Mouse (Mus musculus) C2C12 (cell line): ENCODE measurements around the gene Tmem131l.

Experiments used
- CTCF ChIP-seq: IDR thresholded peaks from one replicate; pipeline ENCODE4 v1.5.1; 2011; ENCODE audit not compliant: control insufficient read depth, insufficient read depth, insufficient read length
- MAX ChIP-seq: IDR thresholded peaks from one replicate; pipeline ENCODE4 v1.6.1; 2011; ENCODE audit warnings: mild to moderate bottlenecking, control low read depth
- MYOG ChIP-seq: IDR thresholded peaks from one replicate; pipeline ENCODE4 v1.6.1; 2011; ENCODE audit not compliant: control insufficient read depth, insufficient read length; ENCODE audit errors: extremely low read depth
- USF1 ChIP-seq: IDR thresholded peaks from one replicate; pipeline ENCODE4 v1.6.1; 2011; ENCODE audit warnings: low read depth, mild to moderate bottlenecking, control low read depth, moderate library complexity

- TF ChIP-seq CTCF (no peak), MAX (no peak), MYOG (no peak), USF1 (no peak)
These were observed 41.3 kb upstream of the Tmem131l start for GRCm38 (mm10) chr3:84081208-84081722.
